8 mouse cellular contexts compared by ENCODE assay signal in genomic region chr9:107961881-107962280, GRCm38 (mm10). TPM values are rescaled to one million over a fixed set of nuclear protein-coding genes. Genes with fewer than 3 reads are reported as not detected.
DNase-seq lines count a peak whose midpoint lies in the region; ATAC-seq lines count a peak whose summit lies in the region.

No protein-coding gene starts in this region.

- WGBS in liver, embryonic 11.5 days, result 77% methylated on average over 5 of the region's 5 CpGs
- WGBS in hindbrain, embryonic 15.5 days, result 44% methylated on average over 5 of the region's 5 CpGs
- WGBS in liver, embryonic 13.5 days (ENCODE audit: insufficient replicate concordance), result 68% methylated on average over 5 of the region's 5 CpGs

- H3K27ac ChIP-seq in liver, embryonic 11.5 days (ENCODE audit: low read depth, low read length), result no peak overlapping the region
- H3K27ac ChIP-seq in hindbrain, embryonic 15.5 days (replicated peaks), result peak overlapping the region; percentile 82
- peak overlapping the region; percentile 25; the same call in 1 of the 2 replicates for H3K27ac ChIP-seq in liver, embryonic 13.5 days

- H3K4me2 ChIP-seq in liver, embryonic 11.5 days, result no peak overlapping the region
- H3K4me2 ChIP-seq in hindbrain, embryonic 15.5 days, result peak overlapping the region; percentile 44
- no peak overlapping the region for H3K4me2 ChIP-seq in liver, embryonic 13.5 days

- H3K36me3 ChIP-seq in liver, embryonic 11.5 days (ENCODE audit: control insufficient read depth, insufficient read depth, low read length), result peaks cover 25% of the 10 kb centered on the region
- H3K36me3 ChIP-seq in hindbrain, embryonic 15.5 days, result no peaks in the 10 kb centered on the region
- peaks cover 89% of the 10 kb centered on the region for H3K36me3 ChIP-seq in liver, embryonic 13.5 days

- H3K4me1 ChIP-seq in liver, embryonic 11.5 days (replicated peaks; ENCODE audit: control insufficient read depth, insufficient read depth, low read length), result 0 out of 2 replicates have a peak, but pooled peaks cover 4% of the 10 kb centered on the region
- peaks cover 22% of the 10 kb centered on the region for H3K4me1 ChIP-seq in hindbrain, embryonic 15.5 days (replicated peaks)
- peaks cover 17% of the 10 kb centered on the region for H3K4me1 ChIP-seq in liver, embryonic 13.5 days (replicated peaks)

- DNase-seq in liver, result peak; percentile 33
- DNase-seq in liver, embryonic 11.5 days (ENCODE audit: low spot score), result no peak
- peak; percentile 93 for DNase-seq in brain, adult 2 months (ENCODE audit: low read depth, low spot score)
- no peak for DNase-seq in liver, embryonic 13.5 days
- no peak for DNase-seq in gastrocnemius, postnatal 14 days

- no peak overlapping the region for H3K9ac ChIP-seq in liver, embryonic 11.5 days (ENCODE audit: low read depth, low read length)
- H3K9ac ChIP-seq in hindbrain, embryonic 15.5 days, result no peak overlapping the region
- H3K9ac ChIP-seq in liver, embryonic 13.5 days, result no peak overlapping the region

- intact Hi-C loops in gastrocnemius, postnatal 14 days (cut with DNase I; ENCODE audit: low total_unique reads), result no loop called here

- ATAC-seq in liver, embryonic 11.5 days (replicated peaks; ENCODE audit: low FRiP score), result no peak
- ATAC-seq in hindbrain, embryonic 15.5 days (ENCODE audit: low FRiP score, low read depth), result peak; percentile 52; the same call in 1 of the 2 replicates
- no peak for ATAC-seq in liver, embryonic 13.5 days (ENCODE audit: low read depth)
- ATAC-seq in megakaryocyte-erythroid progenitor cell, adult 5-6 weeks (replicated peaks; ENCODE audit: low FRiP score, low TSS enrichment, poor library complexity, severe bottlenecking), result no peak
- ATAC-seq in inflammation-experienced regulatory T-cells, adult 6 months, result no peak

- H3K4me3 ChIP-seq in liver, embryonic 11.5 days (ENCODE audit: low read depth, low read length), result no peak overlapping the region
- H3K4me3 ChIP-seq in hindbrain, embryonic 15.5 days, result no peak overlapping the region
- no peak overlapping the region for H3K4me3 ChIP-seq in liver, embryonic 13.5 days (replicated peaks)

- H3K27me3 ChIP-seq in liver, embryonic 11.5 days (replicated peaks; ENCODE audit: control insufficient read depth, insufficient read depth, low read length), result no peaks in the 10 kb centered on the region
- H3K27me3 ChIP-seq in hindbrain, embryonic 15.5 days, result no peaks in the 10 kb centered on the region
- no peaks in the 10 kb centered on the region for H3K27me3 ChIP-seq in liver, embryonic 13.5 days

- no peaks in the 10 kb centered on the region for H3K9me3 ChIP-seq in liver, embryonic 11.5 days (ENCODE audit: control insufficient read depth, low read length)
- no peaks in the 10 kb centered on the region for H3K9me3 ChIP-seq in hindbrain, embryonic 15.5 days
- H3K9me3 ChIP-seq in liver, embryonic 13.5 days (replicated peaks), result no peaks in the 10 kb centered on the region

RNA-seq across cellular contexts. Expression of gene Traip, which starts 11.9 kb away (rescaled TPM):
- 30.4 and 32.9 TPM in 2 replicates for polyA plus RNA-seq in liver, embryonic 11.5 days (2014; fragmentation: Nextera tagmentation; extraction: Ambion mirVana)
- polyA plus RNA-seq in hindbrain, embryonic 15.5 days (2015; fragmentation: Nextera tagmentation; extraction: Ambion mirVana), result 8.4 and 10.5 TPM in 2 replicates
- polyA plus RNA-seq in liver, embryonic 13.5 days (2015; fragmentation: Nextera tagmentation; extraction: Ambion mirVana), result 17.3 and 18.9 TPM in 2 replicates
- total RNA-seq in megakaryocyte-erythroid progenitor cell, adult 5-6 weeks (2014; fragmentation: Nextera tagmentation), result 22.4 and 31.0 TPM in 2 replicates
- 17.2 and 18.4 TPM in 2 replicates for total RNA-seq in megakaryocyte-erythroid progenitor cell, adult 5-6 weeks (2017)
- polyA plus RNA-seq in inflammation-experienced regulatory T-cells, adult 6 months (2017; shearing (Covaris generic)), result 10 to 100 TPM in 1 of 3 experiments, 1 to 10 TPM in 2; 2.7 to 11.6 (median 8.2) TPM
- total RNA-seq in gastrocnemius, postnatal 14 days (2021), result 1 to 10 TPM in 1 of 2 experiments, under 1 TPM in 1; 0.97 to 1.1 TPM

RNA-seq across cellular contexts. Expression of gene Uba7, which starts 13.4 kb away (rescaled TPM):
- 44.3 and 47.4 TPM in 2 replicates for polyA plus RNA-seq in liver, embryonic 11.5 days (2014; fragmentation: Nextera tagmentation; extraction: Ambion mirVana)
- polyA plus RNA-seq in hindbrain, embryonic 15.5 days (2015; fragmentation: Nextera tagmentation; extraction: Ambion mirVana), result 6.4 and 8.2 TPM in 2 replicates
- polyA plus RNA-seq in liver, embryonic 13.5 days (2015; fragmentation: Nextera tagmentation; extraction: Ambion mirVana), result 56.5 and 56.9 TPM in 2 replicates
- total RNA-seq in megakaryocyte-erythroid progenitor cell, adult 5-6 weeks (2014; fragmentation: Nextera tagmentation), result 111 and 114 TPM in 2 replicates
- total RNA-seq in megakaryocyte-erythroid progenitor cell, adult 5-6 weeks (2017), result 17.7 and 30.3 TPM in 2 replicates
- polyA plus RNA-seq in inflammation-experienced regulatory T-cells, adult 6 months (2017; shearing (Covaris generic)), result 100 to 1,000 TPM; 120 to 204 (median 167) TPM
- total RNA-seq in gastrocnemius, postnatal 14 days (2021), result 1 to 10 TPM; 2.6 to 4.0 TPM

RNA-seq across cellular contexts. Expression of gene Gm20661, which starts 21.0 kb away (rescaled TPM):
- polyA plus RNA-seq in liver, embryonic 11.5 days (2014; fragmentation: Nextera tagmentation; extraction: Ambion mirVana), result 2.0 TPM in 2 replicates
- 1.1 and 1.5 TPM in 2 replicates for polyA plus RNA-seq in hindbrain, embryonic 15.5 days (2015; fragmentation: Nextera tagmentation; extraction: Ambion mirVana)
- 0.53 and 0.56 TPM in 2 replicates for polyA plus RNA-seq in liver, embryonic 13.5 days (2015; fragmentation: Nextera tagmentation; extraction: Ambion mirVana)
- not detected in 2 replicates for total RNA-seq in megakaryocyte-erythroid progenitor cell, adult 5-6 weeks (2014; fragmentation: Nextera tagmentation)
- total RNA-seq in megakaryocyte-erythroid progenitor cell, adult 5-6 weeks (2017), result 0.42 TPM in 1 of 2 replicates, not detected in the other
- not detected for polyA plus RNA-seq in inflammation-experienced regulatory T-cells, adult 6 months (2017; shearing (Covaris generic))
- total RNA-seq in gastrocnemius, postnatal 14 days (2021), result under 1 TPM in 1 of 2 experiments, not detected in 1; 0.33 TPM

RNA-seq across cellular contexts. Expression of gene Inka1, which starts 23.8 kb away (rescaled TPM):
- 74.8 and 76.2 TPM in 2 replicates for polyA plus RNA-seq in liver, embryonic 11.5 days (2014; fragmentation: Nextera tagmentation; extraction: Ambion mirVana)
- polyA plus RNA-seq in hindbrain, embryonic 15.5 days (2015; fragmentation: Nextera tagmentation; extraction: Ambion mirVana), result 17.9 and 20.2 TPM in 2 replicates
- 55.7 and 60.5 TPM in 2 replicates for polyA plus RNA-seq in liver, embryonic 13.5 days (2015; fragmentation: Nextera tagmentation; extraction: Ambion mirVana)
- total RNA-seq in megakaryocyte-erythroid progenitor cell, adult 5-6 weeks (2014; fragmentation: Nextera tagmentation), result 23.1 and 29.7 TPM in 2 replicates
- total RNA-seq in megakaryocyte-erythroid progenitor cell, adult 5-6 weeks (2017), result 28.6 and 47.3 TPM in 2 replicates
- under 1 TPM; 0.35 to 0.89 (median 0.82) TPM for polyA plus RNA-seq in inflammation-experienced regulatory T-cells, adult 6 months (2017; shearing (Covaris generic))
- 1 to 10 TPM; 6.0 to 7.6 TPM for total RNA-seq in gastrocnemius, postnatal 14 days (2021)

RNA-seq across cellular contexts. Expression of gene Camkv, which starts 26.4 kb away (rescaled TPM):
- polyA plus RNA-seq in liver, embryonic 11.5 days (2014; fragmentation: Nextera tagmentation; extraction: Ambion mirVana), result 0.56 and 0.88 TPM in 2 replicates
- 38.9 and 47.2 TPM in 2 replicates for polyA plus RNA-seq in hindbrain, embryonic 15.5 days (2015; fragmentation: Nextera tagmentation; extraction: Ambion mirVana)
- polyA plus RNA-seq in liver, embryonic 13.5 days (2015; fragmentation: Nextera tagmentation; extraction: Ambion mirVana), result 0.13 and 0.28 TPM in 2 replicates
- total RNA-seq in megakaryocyte-erythroid progenitor cell, adult 5-6 weeks (2014; fragmentation: Nextera tagmentation), result 0.22 TPM in 1 of 2 replicates, not detected in the other
- total RNA-seq in megakaryocyte-erythroid progenitor cell, adult 5-6 weeks (2017), result not detected in 2 replicates
- polyA plus RNA-seq in inflammation-experienced regulatory T-cells, adult 6 months (2017; shearing (Covaris generic)), result not detected
- total RNA-seq in gastrocnemius, postnatal 14 days (2021), result under 1 TPM; 0.16 to 0.24 TPM

Comparison
In these comparisons a context has a peak if more than half of its experiments do, and no peak if none do; other contexts are left out.
1. DNase-seq: peak in liver (single experiment) and brain, adult 2 months (single experiment); none in liver, embryonic 11.5 days (single experiment), liver, embryonic 13.5 days (single experiment) and gastrocnemius, postnatal 14 days (single experiment).